Mouse (Mus musculus) retina, postnatal 1 day (tissue): ENCODE measurements around the gene Trp53.
A peak's percentile ranks its signal among the peaks of the same experiment; 100 is the strongest.

ENCODE experiments used
- DNase-seq: peaks from one replicate; pipeline ENCODE4 v3.0.0-alpha.2; 2012

Trp53 gene

DNA sequence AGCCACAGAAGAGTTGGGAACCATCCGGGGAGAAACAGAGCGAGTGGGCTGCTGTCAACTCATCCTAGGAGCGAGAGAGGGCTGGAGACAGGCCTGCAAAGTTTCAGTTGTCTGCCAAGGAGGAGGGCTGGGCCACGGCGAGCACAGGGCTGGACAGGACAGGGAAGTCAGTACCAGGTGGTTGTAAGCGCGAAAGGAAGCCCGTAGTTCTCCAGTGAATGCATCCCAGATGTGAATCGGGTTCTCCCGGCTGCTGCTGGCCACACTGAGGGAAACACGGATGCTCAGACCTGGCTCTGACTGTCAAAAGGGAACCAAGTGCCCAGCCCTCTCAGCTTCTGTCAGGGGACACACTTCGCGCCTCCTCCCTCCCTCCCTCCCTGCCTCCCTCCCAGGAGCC is 16.8 kb upstream of the Trp53 start:
- DNase-seq: no peak

- DNase-seq: no peak
These were observed 15.8 kb upstream of the Trp53 start for GRCm38 (mm10) chr11:69564391-69564790.

GRCm38 (mm10) chr11:69565131-69565530 is 15.0 kb upstream of the Trp53 start:
- no peak for DNase-seq

DNA sequence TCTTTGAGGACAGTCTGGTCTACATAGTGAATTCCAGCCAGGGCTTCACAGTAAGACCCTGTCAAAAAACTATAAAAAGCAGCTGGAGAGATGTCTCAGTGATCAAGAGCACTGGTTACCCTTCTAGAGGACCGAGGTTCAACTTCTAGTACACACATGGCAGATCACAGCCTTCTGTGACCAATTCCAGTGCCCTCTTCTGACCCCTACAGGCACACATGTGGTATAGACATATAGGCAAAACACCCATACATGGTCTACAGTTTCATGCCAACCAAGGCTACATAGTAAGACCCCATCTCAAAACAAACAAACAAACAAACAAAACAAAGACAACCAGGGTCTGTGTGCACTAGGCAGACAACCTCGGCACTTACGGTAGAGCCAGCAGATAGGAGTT is 4.9 kb upstream of the Trp53 start:
- DNase-seq: peak; percentile 70

GRCm38 (mm10) chr11:69576307-69576706 is 3.9 kb upstream of the Trp53 start:
- DNase-seq: no peak

- no peak for DNase-seq
These were observed 1.9 kb upstream of the Trp53 start for GRCm38 (mm10) chr11:69578301-69578700.

DNA sequence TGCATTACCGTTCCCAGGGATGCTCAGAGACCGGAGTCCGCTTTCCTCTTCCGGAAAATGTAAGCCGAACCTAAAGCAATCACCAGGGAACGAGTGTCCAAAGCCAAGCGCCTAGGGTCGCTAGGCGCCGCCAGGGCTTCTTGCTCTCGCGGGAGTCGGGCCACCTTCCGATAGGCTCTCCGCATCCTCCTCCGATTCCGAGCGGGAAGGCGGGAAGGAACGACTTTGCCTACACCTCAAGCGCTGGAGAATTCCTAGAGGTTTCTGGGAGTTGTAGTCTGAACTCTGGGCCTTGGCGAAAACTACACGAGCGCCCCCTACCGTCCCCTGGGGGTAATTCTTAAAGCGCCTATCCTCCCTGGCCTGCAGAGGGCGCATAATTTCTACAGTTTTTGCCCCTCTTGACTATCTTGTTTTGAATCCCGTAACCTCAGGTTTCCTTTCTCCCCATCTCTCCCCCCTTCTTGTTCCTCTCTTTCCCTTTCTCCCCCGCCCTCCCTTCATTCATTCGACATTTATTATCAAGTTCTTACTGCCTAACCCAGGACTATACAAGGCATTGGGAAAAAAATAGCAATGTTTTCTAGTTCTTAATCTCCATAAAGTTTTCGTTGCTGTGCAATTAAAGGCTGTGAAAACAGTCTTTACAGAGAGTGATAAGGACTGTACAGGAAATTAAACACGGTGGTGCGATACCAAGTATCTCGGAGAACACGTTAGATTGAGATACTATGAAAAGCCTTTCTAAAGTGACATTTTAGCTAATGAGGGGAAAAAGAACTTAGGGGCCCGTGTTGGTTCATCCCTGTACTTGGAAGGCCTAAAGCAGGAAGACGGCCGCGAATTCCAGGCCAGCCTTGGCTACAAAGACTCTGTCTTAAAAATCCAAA is 786 bp upstream of the Trp53 start:
- DNase-seq: peak; percentile 99

GRCm38 (mm10) chr11:69580572-69581146 is 500 bp downstream of the Trp53 start:
- DNase-seq: no peak

- peak; percentile 97 for DNase-seq
These were observed 1.1 kb downstream of the Trp53 start for GRCm38 (mm10) chr11:69581147-69581688.

DNA sequence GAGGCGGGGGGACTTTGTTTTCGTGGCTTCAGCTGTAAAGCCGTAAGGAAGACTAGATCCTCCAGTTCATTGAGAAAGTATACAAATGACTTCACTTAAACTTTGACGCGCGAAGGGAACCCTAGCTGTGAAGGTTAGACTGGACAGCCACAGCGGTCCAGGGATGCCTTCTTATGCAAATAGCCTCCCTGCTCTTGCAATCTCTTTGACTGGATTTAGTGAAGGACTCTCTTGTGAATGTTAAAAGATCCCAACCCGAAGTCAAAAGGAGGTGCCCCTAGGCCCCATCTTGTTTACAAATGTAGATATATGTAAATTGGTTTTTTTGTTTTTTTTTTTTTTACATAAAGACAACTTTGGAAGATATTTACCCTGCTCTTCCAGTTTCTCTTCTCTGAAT is 1.7 kb downstream of the Trp53 start:
- no peak for DNase-seq

GRCm38 (mm10) chr11:69582230-69582805 is 2.2 kb downstream of the Trp53 start:
- DNase-seq: no peak

DNA sequence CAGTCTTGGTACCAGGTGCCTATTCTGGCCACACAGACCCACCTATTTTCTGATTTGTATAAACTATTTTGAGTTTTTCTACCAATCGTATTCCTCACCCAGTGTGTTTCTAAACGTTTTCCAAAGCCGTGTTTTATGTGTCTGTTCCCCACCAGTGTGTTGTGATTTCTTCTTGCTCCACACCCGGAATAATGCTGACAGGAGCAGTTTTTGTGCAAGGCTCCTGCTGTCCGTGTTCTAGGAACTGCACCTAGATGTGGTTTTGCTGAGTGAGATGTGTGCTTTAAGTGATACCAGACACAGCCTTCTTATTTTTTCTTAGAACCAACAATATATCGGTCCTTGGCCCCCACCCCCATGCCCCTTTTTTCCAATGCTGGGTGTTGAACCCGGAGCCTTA is 3.8 kb downstream of the Trp53 start:
- DNase-seq: no peak

GRCm38 (mm10) chr11:69584937-69585336 is 4.8 kb downstream of the Trp53 start:
- DNase-seq: no peak

DNA sequence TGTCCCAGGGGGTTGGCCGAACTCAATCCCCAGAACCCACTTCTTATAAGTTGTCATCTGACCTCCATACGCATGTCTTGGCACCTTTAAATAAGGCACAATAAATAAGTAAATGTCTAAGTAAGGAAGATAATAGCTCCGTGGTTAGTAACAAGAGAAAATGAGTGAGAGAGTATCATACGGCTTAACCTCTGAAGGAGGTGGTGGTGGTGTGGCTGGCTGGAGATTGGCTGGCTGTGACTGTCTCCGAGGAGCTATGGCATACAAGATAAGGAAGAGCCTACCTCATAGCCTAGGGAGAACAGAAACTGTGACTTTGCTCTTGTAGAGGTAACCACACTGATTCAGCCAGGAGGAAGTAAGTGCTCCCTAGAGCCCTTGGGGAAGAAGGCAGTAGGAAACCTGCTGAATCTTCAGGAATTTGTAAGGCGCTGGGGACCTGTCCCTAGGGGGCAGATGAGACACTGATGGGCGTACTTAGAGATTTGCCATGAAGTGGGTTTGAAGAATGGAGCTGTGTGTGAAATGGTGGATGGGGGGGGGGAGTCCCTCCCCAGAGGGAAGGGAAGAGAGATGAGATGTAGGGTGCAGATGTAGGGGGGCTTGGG is 5.7 kb downstream of the Trp53 start:
- no peak for DNase-seq

DNA sequence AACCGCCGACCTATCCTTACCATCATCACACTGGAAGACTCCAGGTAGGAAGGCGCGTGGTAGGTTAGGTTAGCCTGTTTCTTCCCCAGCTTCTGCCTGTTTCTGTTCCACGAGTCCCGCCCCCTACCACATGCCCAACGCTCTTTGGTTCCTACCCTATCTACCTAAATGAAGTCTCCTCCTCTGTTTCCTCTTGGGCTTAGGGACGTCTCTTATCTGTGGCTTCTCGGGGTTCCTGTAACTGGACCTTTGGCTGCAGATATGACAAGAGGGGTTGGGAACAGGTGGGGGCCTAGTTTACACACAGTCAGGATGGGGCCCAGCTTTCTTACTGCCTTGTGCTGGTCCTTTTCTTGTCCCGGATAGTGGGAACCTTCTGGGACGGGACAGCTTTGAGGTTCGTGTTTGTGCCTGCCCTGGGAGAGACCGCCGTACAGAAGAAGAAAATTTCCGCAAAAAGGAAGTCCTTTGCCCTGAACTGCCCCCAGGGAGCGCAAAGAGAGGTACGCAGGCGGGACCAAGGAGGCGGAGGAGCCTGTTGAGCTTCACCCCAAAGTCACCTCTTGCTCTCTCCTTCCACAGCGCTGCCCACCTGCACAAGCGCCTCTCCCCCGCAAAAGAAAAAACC is 9.2 kb downstream of the Trp53 start:
- no peak for DNase-seq

- DNase-seq: no peak
These were observed 10.5 kb downstream of the Trp53 start for GRCm38 (mm10) chr11:69590622-69591021.

- DNase-seq: no peak
These were observed 11.3 kb downstream of the Trp53 start for GRCm38 (mm10) chr11:69591424-69591823.

- DNase-seq: peak; percentile 86
These were observed 11.9 kb downstream of the Trp53 start for GRCm38 (mm10) chr11:69591899-69592637.

DNA sequence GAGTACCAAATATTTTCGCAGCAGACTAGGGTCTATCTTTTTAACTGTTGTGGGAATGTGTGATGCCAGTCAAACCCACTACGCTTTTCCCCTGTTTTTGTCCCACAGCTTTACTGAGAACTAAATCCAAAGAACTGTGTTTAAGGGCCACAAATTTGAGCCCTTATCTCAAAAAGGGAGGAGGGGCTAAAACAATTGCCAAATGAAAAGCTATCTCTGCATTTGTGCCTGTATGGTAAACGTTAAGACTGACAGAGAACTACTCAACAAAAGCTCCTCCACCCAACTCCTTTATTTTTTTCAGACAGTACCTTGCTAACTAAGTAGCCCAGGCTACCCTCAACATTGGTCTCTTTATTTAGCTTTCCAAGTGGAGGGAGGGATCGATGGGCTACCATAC is 12.6 kb downstream of the Trp53 start:
- DNase-seq: no peak

DNA sequence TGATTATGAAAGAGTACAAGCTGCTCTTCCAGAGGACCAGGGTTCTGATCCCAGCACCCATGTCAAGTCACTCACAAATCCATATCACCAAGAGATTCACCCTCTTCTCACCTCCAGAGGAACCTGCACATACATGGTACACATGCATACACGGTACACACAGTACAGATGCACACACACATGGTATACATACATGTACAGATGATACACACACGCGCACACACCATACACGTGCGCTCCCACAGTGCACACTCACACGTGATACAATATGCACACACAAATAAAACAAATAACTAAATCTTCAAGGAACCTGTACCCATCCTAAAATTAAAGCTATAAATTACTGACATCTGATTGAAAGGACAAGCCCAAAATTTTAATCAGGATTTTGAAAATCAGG is 14.7 kb downstream of the Trp53 start:
- no peak for DNase-seq

GRCm38 (mm10) chr11:69599436-69599835 is 19.3 kb downstream of the Trp53 start:
- DNase-seq: no peak

DNA sequence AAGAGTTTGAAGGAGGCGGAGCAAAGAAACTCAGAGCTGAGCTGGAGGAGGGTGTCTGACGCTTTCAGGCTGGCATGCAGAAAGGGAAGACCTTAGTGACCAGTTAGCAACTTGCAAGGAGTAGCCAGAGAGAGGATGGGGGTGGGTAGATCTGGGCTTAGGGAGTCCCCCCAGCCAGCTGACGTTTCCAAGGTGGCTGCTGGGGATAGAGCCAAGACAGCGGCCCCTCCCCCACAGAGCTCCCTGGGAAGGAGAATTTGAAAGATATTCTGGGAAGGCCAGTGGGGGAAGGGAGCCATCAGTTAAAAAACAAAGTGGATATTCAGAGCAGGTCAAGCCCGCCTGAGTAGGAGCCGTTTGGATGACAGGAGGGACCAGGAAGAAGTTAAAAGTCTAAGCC is 19.9 kb downstream of the Trp53 start:
- DNase-seq: peak; percentile 38
